Mouse (Mus musculus): ENCODE data around the gene Slc35b1.

Gene Slc35b1

GRCm38 (mm10) chr11:95384319-95384972 lies at the start of gene Slc35b1:
TSS of gene Slc35b1 (plus strand) at chr11:95384692.
- in situ Hi-C loops (cut with MboI; ENCODE audit: unreplicated experiment in 2 of 2): loop anchor here (5.0 to 25.0 kb wide), 4 partner anchors 72 to 650 kb away; partner anchors contain the start of genes Dlx3 (in 1 of the 2), Kat7 (in 1 of the 2), Phb (in 1 of the 2) and Snf8 (in 1 of the 2)

- in situ Hi-C loops (cut with MboI; ENCODE audit: unreplicated experiment in 2 of 2): no loop called here
These were observed 47.8 kb upstream of the Slc35b1 start, which contains the start of gene Fam117a for GRCm38 (mm10) chr11:95336568-95337128. TSS of gene Fam117a (plus strand) at chr11:95337018.

- in situ Hi-C loops (cut with MboI; ENCODE audit: unreplicated experiment in 2 of 2): no loop called here
These were observed 47.2 kb upstream of the Slc35b1 start for GRCm38 (mm10) chr11:95337129-95337813.

GRCm38 (mm10) chr11:95337846-95338342 lies 46.6 kb upstream of the Slc35b1 start:
- in situ Hi-C loops (cut with MboI; ENCODE audit: unreplicated experiment in 2 of 2): no loop called here

- in situ Hi-C loops (cut with MboI; ENCODE audit: unreplicated experiment in 2 of 2): no loop called here
These were observed 44.9 kb upstream of the Slc35b1 start for GRCm38 (mm10) chr11:95339471-95340021.

GRCm38 (mm10) chr11:95340259-95340658 lies 44.2 kb upstream of the Slc35b1 start:
- in situ Hi-C loops (cut with MboI; ENCODE audit: unreplicated experiment in 2 of 2): no loop called here

- in situ Hi-C loops (cut with MboI; ENCODE audit: unreplicated experiment in 2 of 2): no loop called here
These were observed 43.8 kb upstream of the Slc35b1 start for GRCm38 (mm10) chr11:95340664-95341063.

- in situ Hi-C loops (cut with MboI; ENCODE audit: unreplicated experiment in 2 of 2): no loop called here
These were observed 41.3 kb upstream of the Slc35b1 start for GRCm38 (mm10) chr11:95343180-95343579.

GRCm38 (mm10) chr11:95344181-95344580 lies 40.3 kb upstream of the Slc35b1 start:
- in situ Hi-C loops (cut with MboI; ENCODE audit: unreplicated experiment in 2 of 2): no loop called here

GRCm38 (mm10) chr11:95350289-95350688 lies 34.2 kb upstream of the Slc35b1 start:
- in situ Hi-C loops (cut with MboI; ENCODE audit: unreplicated experiment in 2 of 2): no loop called here

- in situ Hi-C loops (cut with MboI; ENCODE audit: unreplicated experiment in 2 of 2): no loop called here
These were observed 33.5 kb upstream of the Slc35b1 start for GRCm38 (mm10) chr11:95350960-95351359.

GRCm38 (mm10) chr11:95352686-95353085 lies 31.8 kb upstream of the Slc35b1 start:
- in situ Hi-C loops (cut with MboI; ENCODE audit: unreplicated experiment in 2 of 2): no loop called here

GRCm38 (mm10) chr11:95353226-95353625 lies 31.3 kb upstream of the Slc35b1 start:
- in situ Hi-C loops (cut with MboI; ENCODE audit: unreplicated experiment in 2 of 2): no loop called here

- in situ Hi-C loops (cut with MboI; ENCODE audit: unreplicated experiment in 2 of 2): no loop called here
These were observed 30.1 kb upstream of the Slc35b1 start for GRCm38 (mm10) chr11:95354228-95354944.

- in situ Hi-C loops (cut with MboI; ENCODE audit: unreplicated experiment in 2 of 2): no loop called here
These were observed 29.4 kb upstream of the Slc35b1 start for GRCm38 (mm10) chr11:95354945-95355660.

GRCm38 (mm10) chr11:95355661-95356011 lies 28.9 kb upstream of the Slc35b1 start:
- in situ Hi-C loops (cut with MboI; ENCODE audit: unreplicated experiment in 2 of 2): no loop called here

GRCm38 (mm10) chr11:95356039-95356438 lies 28.5 kb upstream of the Slc35b1 start:
- in situ Hi-C loops (cut with MboI; ENCODE audit: unreplicated experiment in 2 of 2): no loop called here

GRCm38 (mm10) chr11:95356469-95357273 lies 27.8 kb upstream of the Slc35b1 start:
- in situ Hi-C loops (cut with MboI; ENCODE audit: unreplicated experiment in 2 of 2): no loop called here

- in situ Hi-C loops (cut with MboI; ENCODE audit: unreplicated experiment in 2 of 2): no loop called here
These were observed 26.2 kb upstream of the Slc35b1 start for GRCm38 (mm10) chr11:95358263-95358662.
